Mouse (Mus musculus): ENCODE measurements around the gene Tex50.
A peak's percentile ranks its signal among the peaks of the same experiment; 100 is the strongest.
"Not testable (repeated sequence)": the region's sequence is repeated elsewhere in the genome, so short reads cannot be mapped to it uniquely, and the experiment has no call there.

Tex50 gene

DNA sequence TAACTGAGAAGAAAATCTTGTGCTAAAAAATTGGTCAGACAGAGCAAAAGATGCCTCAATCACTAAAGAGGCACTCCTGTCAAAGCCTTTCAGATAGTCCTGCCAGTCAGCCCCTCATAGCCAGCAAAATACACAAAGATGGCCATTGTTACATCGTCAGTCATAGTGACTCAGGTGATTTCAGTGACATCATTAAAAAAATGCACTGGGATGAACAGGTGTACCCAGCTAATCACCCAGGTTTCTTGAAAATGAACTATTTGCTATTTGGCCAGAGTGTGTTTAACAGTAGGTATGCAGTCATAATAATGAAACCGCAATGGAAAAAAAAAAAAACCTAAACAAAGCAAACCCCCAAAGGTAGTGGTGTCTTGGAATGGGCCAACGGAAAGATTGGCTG, at the start of gene Tex50:
Tex50 (minus strand) TSS at position 101 of the 400 bp plus-strand sequence.
- DNase-seq = no peak

GRCm38 (mm10) chr1:161199856-161200255, 40.7 kb upstream of the Tex50 start:
- no peak for DNase-seq

- DNase-seq = not testable (repeated sequence)
Measured at GRCm38 (mm10) chr1:161196364-161196763, 37.2 kb upstream of the Tex50 start.

- DNase-seq = peak; percentile 79
Measured at GRCm38 (mm10) chr1:161195541-161196351, 36.6 kb upstream of the Tex50 start.

GRCm38 (mm10) chr1:161190253-161190910, 31.3 kb upstream of the Tex50 start:
- DNase-seq = no peak

- DNase-seq = no peak
Measured at GRCm38 (mm10) chr1:161185431-161185830, 26.3 kb upstream of the Tex50 start.

GRCm38 (mm10) chr1:161183677-161184076, 24.6 kb upstream of the Tex50 start:
- no peak for DNase-seq

GRCm38 (mm10) chr1:161182386-161182785, 23.3 kb upstream of the Tex50 start:
- DNase-seq = no peak

DNA sequence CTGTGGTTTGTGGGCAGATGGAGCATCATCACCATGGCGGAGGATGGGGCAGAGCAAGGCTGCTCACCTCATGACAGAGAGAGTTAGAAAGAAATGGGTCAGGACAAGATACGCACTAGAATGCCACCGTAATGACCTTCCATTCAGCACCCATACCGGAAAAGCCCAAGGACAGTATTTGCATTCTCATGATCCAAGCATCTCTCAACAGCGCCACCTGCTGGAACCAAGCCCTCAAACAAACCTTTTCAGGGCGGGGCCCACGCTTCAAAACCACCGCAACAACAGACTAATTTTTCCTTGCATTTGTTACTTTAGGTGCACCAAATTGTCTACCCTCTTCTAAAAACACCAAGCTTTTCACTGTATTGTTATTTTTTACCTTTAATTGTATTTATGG, 21.6 kb upstream of the Tex50 start:
- DNase-seq = peak; percentile 7

DNA sequence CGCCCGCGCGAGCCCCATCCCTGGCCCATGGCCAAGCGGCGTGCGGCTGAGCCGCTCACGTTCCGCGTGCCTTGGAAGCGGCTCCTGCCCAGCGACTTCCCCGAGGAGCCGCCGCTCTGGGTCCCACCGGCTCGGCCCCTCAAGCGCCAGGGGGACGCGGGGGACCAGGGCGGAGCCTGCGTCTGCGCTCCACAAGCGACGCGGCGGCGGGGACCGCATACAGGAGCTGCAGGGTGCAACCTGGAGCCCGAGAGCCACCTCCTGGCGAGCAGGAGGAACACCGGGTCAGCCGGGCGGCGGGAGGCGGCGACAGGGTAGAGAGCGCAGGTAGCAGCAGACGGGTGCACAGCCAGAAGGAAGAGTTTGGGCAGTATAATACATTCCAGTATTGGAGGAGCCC, 11.5 kb upstream of the Tex50 start:
- peak; percentile 67 for DNase-seq

DNA sequence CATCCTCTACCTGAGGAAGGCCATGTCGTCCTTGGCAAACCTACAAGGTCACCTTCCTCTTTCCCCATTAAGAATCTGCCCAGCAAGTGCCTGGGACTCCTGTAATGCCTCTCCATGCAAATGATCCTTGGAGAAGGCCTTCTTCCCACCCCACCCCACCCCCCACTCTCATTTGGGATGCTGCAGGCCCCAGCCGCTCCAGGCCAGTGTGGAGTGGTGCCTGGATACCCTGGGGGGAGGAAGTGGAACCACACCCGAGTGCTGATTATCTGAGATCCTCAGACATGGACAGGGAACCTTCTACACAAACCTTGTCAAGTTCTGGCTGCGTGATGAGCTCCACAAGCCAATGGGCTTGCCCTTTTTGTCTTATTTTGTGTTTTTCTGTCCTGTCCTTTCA, 1.2 kb upstream of the Tex50 start:
- no peak for DNase-seq

DNA sequence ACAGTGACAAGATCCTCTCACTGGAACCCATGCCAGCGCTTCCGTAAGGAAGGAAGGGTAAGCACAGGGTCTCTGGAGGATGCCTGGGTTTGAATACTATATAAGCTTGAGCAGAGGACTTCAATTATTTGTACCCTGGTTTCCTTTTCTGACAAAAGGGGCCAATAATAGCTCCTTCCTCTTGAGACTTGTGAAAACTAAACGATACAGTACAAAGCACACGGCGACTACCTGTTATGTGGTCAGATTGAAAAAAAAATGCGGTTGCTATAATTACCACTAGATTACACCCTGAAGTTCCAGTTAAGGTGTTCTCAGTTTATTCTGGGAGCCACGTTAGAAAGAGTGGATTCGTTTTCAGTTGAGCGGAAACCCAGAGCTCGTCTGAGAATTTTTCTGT, 2.6 kb downstream of the Tex50 start:
- DNase-seq = no peak

- no peak for DNase-seq
Measured at GRCm38 (mm10) chr1:161151098-161151497, 8.0 kb downstream of the Tex50 start.

DNA sequence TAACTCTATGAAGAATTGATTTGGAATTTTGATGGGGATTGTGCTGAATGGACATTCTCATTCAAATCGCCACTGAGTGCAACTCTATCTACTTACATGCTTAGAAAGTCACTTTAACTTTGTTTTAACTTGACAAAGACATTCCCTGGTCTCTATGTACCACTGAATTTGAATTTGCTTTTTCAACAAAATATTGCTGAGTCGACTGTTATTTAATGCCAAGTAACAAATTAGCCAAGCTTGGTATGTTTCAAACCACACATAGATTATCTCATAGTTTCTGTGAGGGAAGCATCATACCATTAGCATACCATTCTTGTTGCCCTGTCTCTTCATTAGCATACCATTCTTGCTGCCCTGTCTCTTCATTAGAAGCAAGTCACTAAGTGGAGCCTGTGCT, 11.2 kb downstream of the Tex50 start:
- DNase-seq = no peak

GRCm38 (mm10) chr1:161145611-161146010, 13.5 kb downstream of the Tex50 start:
- DNase-seq = not testable (repeated sequence)

DNA sequence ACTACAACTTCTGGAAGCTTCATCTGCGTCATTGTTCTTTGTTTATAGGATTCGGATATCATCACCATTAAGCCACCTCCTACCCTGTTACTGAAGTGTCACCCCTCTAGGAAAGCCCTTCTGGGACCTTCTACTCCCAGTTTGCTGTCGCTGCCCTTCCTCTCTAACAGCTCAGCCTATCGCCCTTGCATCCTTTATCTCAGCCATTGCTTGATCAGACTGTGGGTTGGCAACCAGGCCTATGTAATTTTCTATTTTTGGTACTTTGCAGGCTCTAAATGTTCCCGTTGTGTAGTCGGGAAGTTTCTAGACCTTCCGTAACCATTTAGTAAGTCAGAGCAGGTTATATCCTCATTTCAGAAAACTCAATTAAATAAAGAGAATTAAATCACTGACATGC, 15.9 kb downstream of the Tex50 start:
- no peak for DNase-seq

DNA sequence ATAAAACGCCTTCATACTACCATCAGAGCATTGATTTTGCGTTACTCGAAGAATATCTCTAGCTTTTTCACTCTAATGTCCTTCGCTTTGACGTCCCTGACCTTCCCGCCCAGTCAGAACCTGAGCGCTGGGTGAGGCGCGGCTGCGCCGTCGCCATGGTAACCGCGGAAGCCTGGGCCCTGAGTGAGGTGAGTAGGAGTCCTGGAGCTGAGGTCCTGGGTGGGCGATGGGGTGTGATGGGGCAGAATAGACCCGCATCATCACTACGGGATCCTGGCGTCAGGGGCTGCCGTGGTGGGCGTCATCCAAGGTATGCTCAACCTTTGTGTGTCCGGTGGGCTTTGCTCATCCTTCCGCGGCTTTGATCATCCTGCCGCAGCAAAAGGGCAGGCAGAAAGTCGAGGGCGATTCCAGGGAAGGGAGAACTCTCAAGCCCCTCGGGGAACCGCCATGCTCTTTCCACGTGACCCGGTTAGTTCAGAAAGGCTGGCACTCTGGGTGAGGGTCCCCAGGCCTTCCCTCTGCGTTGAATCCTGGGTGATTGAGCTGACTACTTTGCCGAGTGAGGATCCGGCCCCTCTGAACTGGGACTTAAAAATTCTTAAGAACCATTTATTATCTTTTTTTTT, 16.5 kb downstream of the Tex50 start, which contains the start of gene Ankrd45:
Ankrd45 (plus strand) TSS at position 161 of the 629 bp plus-strand sequence.
- DNase-seq = peak; percentile 11

GRCm38 (mm10) chr1:161140026-161140762, 18.9 kb downstream of the Tex50 start:
- DNase-seq = no peak

- DNase-seq = no peak
Measured at GRCm38 (mm10) chr1:161139496-161139895, 19.6 kb downstream of the Tex50 start.

GRCm38 (mm10) chr1:161130726-161131664, 28.1 kb downstream of the Tex50 start, which contains the start of gene Klhl20:
Klhl20 (minus strand) TSS chr1:161131511.
- DNase-seq = peak; percentile 90

DNA sequence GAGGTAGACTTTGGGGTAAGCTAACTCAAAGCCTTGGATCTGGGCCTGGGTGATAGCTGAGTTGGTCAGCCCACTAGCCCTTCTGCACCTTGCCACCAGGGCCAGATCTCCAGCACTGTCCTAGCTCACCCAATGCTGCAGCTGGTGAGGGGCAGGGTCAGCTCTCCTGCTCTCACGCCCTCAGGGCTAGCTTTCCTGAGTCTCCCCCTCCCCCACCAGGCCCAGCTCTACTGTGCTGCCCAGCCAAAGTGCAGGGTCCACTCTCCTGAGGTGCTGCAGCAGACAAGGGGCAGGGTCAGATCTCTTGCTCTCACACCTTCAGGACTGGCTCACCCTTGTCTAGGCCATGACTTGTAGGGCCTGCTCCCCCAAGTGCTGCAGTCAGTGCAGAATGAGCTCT, 32.7 kb downstream of the Tex50 start:
- DNase-seq = no peak

Measured in cerebellum, adult 9-11 months (tissue).